Mouse (Mus musculus): ENCODE results near the gene Sgsm1.

- TF ChIP-seq POLR2A (IDR thresholded peaks at IDR 0.05; ENCODE audit: control insufficient read depth, extremely low read depth, insufficient read depth, low read length, poor library complexity) (no peak), CTCF (IDR thresholded peaks at IDR 0.05; ENCODE audit: borderline replicate concordance, control insufficient read depth, extremely low read depth, insufficient read depth, low read length, poor library complexity) (no peak)
Observed at GRCm38 (mm10) chr5:113349226-113349625, 38.6 kb upstream of the Sgsm1 start.
